In genomic region chr5:27413023-27413422, GRCm38 (mm10) we compare ENCODE assay signal across 10 mouse cellular contexts.
A peak's percentile ranks its signal among the peaks of the same experiment; 100 is the strongest.
DNase-seq lines count a peak whose midpoint lies in the region; ATAC-seq and TF ChIP-seq lines count a peak whose summit lies in the region.
"Had no signal": no experiment of that assay in that cellular context is flagged by ENCODE, and none has a peak within 500 bp of the region (broad histone marks: within the 10 kb centered on the region; RNA-seq: fewer than 3 reads in every experiment).

No protein-coding gene starts in this region.

- no peak overlapping the region for H3K4me2 ChIP-seq in liver, embryonic 11.5 days
- H3K4me2 ChIP-seq: embryonic facial prominence, embryonic 12.5 days; liver, embryonic 15.5 days had no signal

- no peaks in the 10 kb centered on the region for H3K36me3 ChIP-seq in liver, adult 2 months (ENCODE audit: control insufficient read depth, insufficient read depth, low read length)
- H3K36me3 ChIP-seq in liver, embryonic 11.5 days (ENCODE audit: control insufficient read depth, insufficient read depth, low read length), result no peaks in the 10 kb centered on the region
- H3K36me3 ChIP-seq: embryonic facial prominence, embryonic 12.5 days; liver, embryonic 15.5 days had no signal

- H3K27ac ChIP-seq in liver, adult 2 months (replicated peaks; ENCODE audit: insufficient read depth, low read depth, low read length), result no peak overlapping the region
- no peak overlapping the region for H3K27ac ChIP-seq in liver, embryonic 11.5 days (ENCODE audit: low read depth, low read length)
- H3K27ac ChIP-seq: embryonic facial prominence, embryonic 12.5 days; liver, embryonic 15.5 days had no signal

- no peak overlapping the region for H3K4me3 ChIP-seq in liver, adult 2 months (ENCODE audit: insufficient read depth, low read depth, low read length)
- H3K4me3 ChIP-seq in liver, embryonic 11.5 days (ENCODE audit: low read depth, low read length), result no peak overlapping the region
- H3K4me3 ChIP-seq: embryonic facial prominence, embryonic 12.5 days; liver, embryonic 15.5 days had no signal

- no peak for TF ChIP-seq POLR2A in liver, adult 2 months (IDR thresholded peaks at IDR 0.05; ENCODE audit: extremely low read depth, insufficient read depth, low read length)

- H3K9ac ChIP-seq in liver, adult 2 months (ENCODE audit: low read depth, low read length), result no peak overlapping the region
- no peak overlapping the region for H3K9ac ChIP-seq in liver, embryonic 11.5 days (ENCODE audit: low read depth, low read length)
- H3K9ac ChIP-seq: embryonic facial prominence, embryonic 12.5 days; liver, embryonic 15.5 days had no signal

- WGBS in liver, adult 2 months, result 42% methylated on average over 3 of the region's 3 CpGs
- WGBS in liver, embryonic 11.5 days, result 60% methylated on average over 3 of the region's 3 CpGs

- no peaks in the 10 kb centered on the region for H3K27me3 ChIP-seq in liver, adult 2 months (ENCODE audit: control insufficient read depth, insufficient read depth, low read length)
- H3K27me3 ChIP-seq in liver, embryonic 11.5 days (replicated peaks; ENCODE audit: control insufficient read depth, insufficient read depth, low read length), result no peaks in the 10 kb centered on the region
- H3K27me3 ChIP-seq: embryonic facial prominence, embryonic 12.5 days; liver, embryonic 15.5 days had no signal

- H3K4me1 ChIP-seq in liver, adult 2 months (ENCODE audit: control insufficient read depth, insufficient read depth, low read length), result no peaks in the 10 kb centered on the region
- H3K4me1 ChIP-seq in liver, embryonic 11.5 days (replicated peaks; ENCODE audit: control insufficient read depth, insufficient read depth, low read length), result no peaks in the 10 kb centered on the region
- H3K4me1 ChIP-seq: embryonic facial prominence, embryonic 12.5 days; liver, embryonic 15.5 days had no signal

- no peak for ATAC-seq in liver, embryonic 11.5 days (replicated peaks; ENCODE audit: low FRiP score)

- intact Hi-C loops in heart, postnatal 14 days (cut with DNase I), result no loop called here

- no peaks in the 10 kb centered on the region for H3K9me3 ChIP-seq in liver, embryonic 11.5 days (ENCODE audit: control insufficient read depth, low read length)
- H3K9me3 ChIP-seq: embryonic facial prominence, embryonic 12.5 days; liver, embryonic 15.5 days had no signal

- DNase-seq in liver, adult 2 months (ENCODE audit: extremely low read depth, low read depth, low spot score), result peak; percentile 68
- no peak for DNase-seq in liver, embryonic 11.5 days (ENCODE audit: low spot score)
- peak; percentile 70 for DNase-seq in adrenal gland, postnatal 25 days
- DNase-seq in heart, postnatal 14 days, result peak; percentile 8 to 23
- peak; percentile 15 to 21 for DNase-seq in lung, postnatal 4 days
- DNase-seq in layer of hippocampus, adult 18-20 months (ENCODE audit: low spot score in 2 of 2), result no peak
- DNase-seq in yolk sac, embryonic 10.5 days (ENCODE audit: low spot score), result no peak
- DNase-seq in adipocyte (ENCODE audit: low spot score), result no peak

- TF ChIP-seq CTCF in liver, adult 2 months (IDR thresholded peaks at IDR 0.05; ENCODE audit: low read depth, low read length), result no peak

- no peaks in the 10 kb centered on the region for H3K79me2 ChIP-seq in liver, adult 2 months (ENCODE audit: control insufficient read depth, insufficient read depth, low read length)

Comparison
In these comparisons a context has a peak if more than half of its experiments do, and no peak if none do; other contexts are left out.
1. DNase-seq: peak in liver, adult 2 months (single experiment), adrenal gland, postnatal 25 days (single experiment), heart, postnatal 14 days (2 of 2) and lung, postnatal 4 days (2 of 2); none in liver, embryonic 11.5 days (single experiment), layer of hippocampus, adult 18-20 months (0 of 2), yolk sac, embryonic 10.5 days (single experiment) and adipocyte (single experiment).